Mouse (Mus musculus) G1E (cell line): ENCODE measurements around the gene C2cd4d.

Source experiments
- CTCF ChIP-seq: IDR thresholded peaks from 2 replicates; pipeline ENCODE4 v1.5.1; 2012; ENCODE audit warnings: low read depth, low read length, inconsistent platforms, mixed read lengths
- GATA1 ChIP-seq: IDR thresholded peaks from 2 replicates; pipeline ENCODE4 v1.6.1; 2012; ENCODE audit warnings: borderline replicate concordance, low read length, inconsistent platforms, mixed read lengths
- POLR2AphosphoS5 ChIP-seq: IDR thresholded peaks from 2 replicates; pipeline ENCODE4 v1.6.1; 2012; ENCODE audit warnings: low read depth, low read length, inconsistent platforms; ENCODE audit not compliant: insufficient replicate concordance
- TAL1 ChIP-seq: conservative IDR thresholded peaks from 2 replicates; pipeline ENCODE4 v1.6.1; 2012; ENCODE audit warnings: low read depth, low read length, inconsistent platforms, mixed read lengths

DNA sequence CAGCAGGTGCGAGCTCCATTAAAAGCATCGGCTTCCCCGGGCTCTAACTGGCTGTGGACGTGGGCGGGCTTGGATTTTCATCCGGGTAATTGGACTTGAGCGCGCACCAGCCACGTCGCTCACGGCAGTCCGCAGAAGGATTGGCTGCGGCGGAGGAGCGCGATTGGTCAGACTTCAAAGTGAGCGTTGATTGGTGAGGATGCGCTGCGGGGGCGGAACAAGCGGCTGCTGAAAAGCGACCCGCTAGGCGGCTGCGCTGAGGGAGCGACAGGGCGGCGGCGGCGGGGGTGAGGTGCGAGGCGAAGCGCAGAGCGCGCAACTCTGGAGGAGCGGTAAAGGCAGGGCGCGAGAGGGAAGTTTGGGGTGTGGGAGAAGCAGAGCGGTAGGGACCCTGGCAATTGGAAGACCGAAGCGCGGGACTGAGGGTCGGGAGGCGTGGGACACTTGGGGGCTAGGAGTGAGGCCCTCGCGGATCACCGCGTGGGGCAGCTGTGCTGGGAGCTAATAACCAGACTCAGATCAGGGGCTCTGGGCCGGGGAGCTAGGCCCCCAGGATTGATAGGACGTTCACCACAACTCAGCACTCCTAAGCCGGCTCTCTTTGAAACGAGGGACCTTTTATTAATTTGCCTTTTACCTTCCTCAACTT is 50.9 kb downstream of the C2cd4d start, which contains the start of gene Tdrkh:
- TF ChIP-seq CTCF (no peak), GATA1 (no peak), TAL1 (no peak), POLR2AphosphoS5 (no peak)
